Mouse (Mus musculus): Measurements from ENCODE around the gene Cish. TPM values are rescaled to one million over a fixed set of nuclear protein-coding genes. Genes with fewer than 3 reads are reported as not detected.

The Cish gene
- polyA plus RNA-seq (2014; fragmentation: Illumina TruSeq; extraction: RNeasy Lipid Tissue Mini Kit (QIAGEN cat#74804); ENCODE audit: low read depth, low replicate concordance): 2.0 TPM

GRCm38 (mm10) chr9:107296016-107296040 lies at the start of gene Cish:
TSS of gene Cish (plus strand) at chr9:107296026.

GRCm38 (mm10) chr9:107289211-107290076 lies 6.4 kb upstream of the Cish start, which contains the start of gene Mapkapk3:
TSS of gene Mapkapk3 (minus strand) at chr9:107289877.

GRCm38 (mm10) chr9:107338172-107338883 lies 42.5 kb downstream of the Cish start, which contains the start of gene Hemk1:
TSS of gene Hemk1 (minus strand) at chr9:107338350.

DNA sequence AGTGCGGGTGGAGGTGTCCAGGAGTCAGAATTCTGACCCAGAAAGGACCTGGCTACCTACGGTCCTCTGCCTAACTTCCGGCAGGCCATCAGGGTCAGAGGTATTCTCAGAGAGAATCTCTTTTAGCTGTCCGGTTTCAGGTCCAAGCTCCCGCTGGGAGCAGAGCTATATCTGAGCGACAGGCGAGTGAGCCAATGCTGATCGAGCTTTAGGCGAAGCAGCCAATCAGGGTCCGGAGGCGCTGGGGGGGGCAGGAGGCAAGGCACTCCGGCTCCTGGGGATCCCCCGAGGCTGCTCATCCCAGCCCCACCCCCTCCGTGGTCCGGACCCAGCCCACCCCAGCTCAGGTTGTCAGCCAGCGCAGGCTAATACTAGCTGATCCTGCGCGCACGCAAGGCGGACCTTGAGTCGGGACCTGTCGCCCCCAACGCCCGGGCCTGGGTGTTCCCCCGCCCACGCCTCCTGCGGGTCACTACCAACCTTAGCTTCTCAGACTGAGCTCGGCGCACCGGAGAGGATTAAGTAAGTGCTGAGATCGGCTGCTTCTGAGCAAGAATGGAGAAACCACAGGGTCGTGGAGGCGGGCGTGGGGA lies 44.5 kb downstream of the Cish start, which contains the start of gene 6430571L13Rik:
6430571L13Rik (plus strand) TSS at position 336 of the 593 bp plus-strand sequence.

Other genes with a start within 250 kb of the Cish start
- gene Dock3, start 64.1 kb upstream of the Cish start, polyA plus RNA-seq (2014; fragmentation: Illumina TruSeq; extraction: RNeasy Lipid Tissue Mini Kit (QIAGEN cat#74804); ENCODE audit: low read depth, low replicate concordance): 0.53 TPM
- 5.1 TPM for gene Mapkapk3, start 6.1 kb upstream of the Cish start, polyA plus RNA-seq (2014; fragmentation: Illumina TruSeq; extraction: RNeasy Lipid Tissue Mini Kit (QIAGEN cat#74804); ENCODE audit: low read depth, low replicate concordance)
- 1.9 TPM for gene Hemk1, start 42.3 kb downstream of the Cish start, polyA plus RNA-seq (2014; fragmentation: Illumina TruSeq; extraction: RNeasy Lipid Tissue Mini Kit (QIAGEN cat#74804); ENCODE audit: low read depth, low replicate concordance)
- gene 6430571L13Rik, start 44.6 kb downstream of the Cish start, polyA plus RNA-seq (2014; fragmentation: Illumina TruSeq; extraction: RNeasy Lipid Tissue Mini Kit (QIAGEN cat#74804); ENCODE audit: low read depth, low replicate concordance): 0.28 TPM
- not detected for gene Cacna2d2, start 103.6 kb downstream of the Cish start, polyA plus RNA-seq (2014; fragmentation: Illumina TruSeq; extraction: RNeasy Lipid Tissue Mini Kit (QIAGEN cat#74804); ENCODE audit: low read depth, low replicate concordance)
- gene Tmem115, start 237.9 kb downstream of the Cish start, polyA plus RNA-seq (2014; fragmentation: Illumina TruSeq; extraction: RNeasy Lipid Tissue Mini Kit (QIAGEN cat#74804); ENCODE audit: low read depth, low replicate concordance): 0.20 TPM
- 7.2 TPM for gene Cyb561d2, start 246.2 kb downstream of the Cish start, polyA plus RNA-seq (2014; fragmentation: Illumina TruSeq; extraction: RNeasy Lipid Tissue Mini Kit (QIAGEN cat#74804); ENCODE audit: low read depth, low replicate concordance)
- gene Nprl2, start 246.2 kb downstream of the Cish start, polyA plus RNA-seq (2014; fragmentation: Illumina TruSeq; extraction: RNeasy Lipid Tissue Mini Kit (QIAGEN cat#74804); ENCODE audit: low read depth, low replicate concordance): 1.6 TPM